ENCODE assay signal across 8 mouse cellular contexts in genomic region chr4:136312616-136313015, GRCm38 (mm10). TPM values are rescaled to one million over a fixed set of nuclear protein-coding genes. Genes with fewer than 3 reads are reported as not detected.
DNase-seq lines count a peak whose midpoint lies in the region; ATAC-seq and TF ChIP-seq lines count a peak whose summit lies in the region.

No protein-coding gene starts in this region.

- TF ChIP-seq CTCF in lung, adult 2 months (IDR thresholded peaks at IDR 0.05; ENCODE audit: insufficient read depth, low read length) = no peak

- peak overlapping the region; percentile 99 for H3K9ac ChIP-seq in embryonic facial prominence, embryonic 14.5 days (ENCODE audit: low read depth, low read length)
- H3K9ac ChIP-seq in intestine, embryonic 15.5 days = peak overlapping the region; percentile 27; the same call in 1 of the 2 replicates
- peak overlapping the region; percentile 99 for H3K9ac ChIP-seq in neural tube, embryonic 13.5 days

- H3K27ac ChIP-seq in embryonic facial prominence, embryonic 14.5 days (replicated peaks; ENCODE audit: low read depth, low read length) = no peak overlapping the region
- H3K27ac ChIP-seq in intestine, embryonic 15.5 days = no peak overlapping the region
- no peak overlapping the region for H3K27ac ChIP-seq in neural tube, embryonic 13.5 days (replicated peaks)

- H3K9me3 ChIP-seq in embryonic facial prominence, embryonic 14.5 days (ENCODE audit: control insufficient read depth, low read length) = no peaks in the 10 kb centered on the region
- H3K9me3 ChIP-seq in intestine, embryonic 15.5 days = no peaks in the 10 kb centered on the region
- no peaks in the 10 kb centered on the region for H3K9me3 ChIP-seq in neural tube, embryonic 13.5 days

- peaks cover 9% of the 10 kb centered on the region for H3K4me1 ChIP-seq in lung, adult 2 months (ENCODE audit: control insufficient read depth, insufficient read depth, low read length)
- peaks cover 29% of the 10 kb centered on the region for H3K4me1 ChIP-seq in embryonic facial prominence, embryonic 14.5 days (ENCODE audit: control insufficient read depth, insufficient read depth, low read length)
- H3K4me1 ChIP-seq in intestine, embryonic 15.5 days (replicated peaks) = peaks cover 9% of the 10 kb centered on the region
- H3K4me1 ChIP-seq in neural tube, embryonic 13.5 days (replicated peaks) = peaks cover 46% of the 10 kb centered on the region

- ATAC-seq in embryonic facial prominence, embryonic 14.5 days (ENCODE audit: low read depth) = no peak
- no peak for ATAC-seq in intestine, embryonic 15.5 days
- no peak for ATAC-seq in neural tube, embryonic 13.5 days (ENCODE audit: low read depth)

- peaks cover 14% of the 10 kb centered on the region for H3K36me3 ChIP-seq in embryonic facial prominence, embryonic 14.5 days (ENCODE audit: control insufficient read depth, insufficient read depth, low read length)
- H3K36me3 ChIP-seq in intestine, embryonic 15.5 days = no peaks in the 10 kb centered on the region
- peaks cover 14% of the 10 kb centered on the region for H3K36me3 ChIP-seq in neural tube, embryonic 13.5 days

- peak overlapping the region; percentile 66 for H3K4me2 ChIP-seq in embryonic facial prominence, embryonic 14.5 days (ENCODE audit: low read depth, low read length)
- H3K4me2 ChIP-seq in intestine, embryonic 15.5 days (replicated peaks) = peak overlapping the region; percentile 64
- H3K4me2 ChIP-seq in neural tube, embryonic 13.5 days = peak overlapping the region; percentile 80

- TF ChIP-seq POLR2A in lung, adult 2 months (IDR thresholded peaks at IDR 0.05; ENCODE audit: borderline replicate concordance, extremely low read depth, low read depth, low read length) = no peak

- DNase-seq in lung, adult 2 months = no peak
- no peak for DNase-seq in lung, postnatal 4 days
- no peak for DNase-seq in embryonic facial prominence, embryonic 14.5 days (ENCODE audit: low spot score)
- no peak for DNase-seq in adrenal gland, postnatal 25 days
- DNase-seq in left cerebral cortex, adult 8-10 months (ENCODE audit: low spot score in 2 of 2) = no peak
- DNase-seq in cerebellum, adult 8-10 months = no peak

- 13% methylated on average over 4 of the region's 4 CpGs for WGBS in lung, adult 2 months
- 9% methylated on average over 4 of the region's 4 CpGs for WGBS in embryonic facial prominence, embryonic 14.5 days
- WGBS in intestine, embryonic 15.5 days = 9% methylated on average over 4 of the region's 4 CpGs
- 28% methylated on average over 4 of the region's 4 CpGs for WGBS in neural tube, embryonic 13.5 days

- H3K4me3 ChIP-seq in lung, adult 2 months (replicated peaks; ENCODE audit: extremely low read depth, low read depth, low read length) = peak overlapping the region; percentile 39
- H3K4me3 ChIP-seq in embryonic facial prominence, embryonic 14.5 days (ENCODE audit: low read depth, low read length) = peak overlapping the region; percentile 98
- peak overlapping the region; percentile 99 for H3K4me3 ChIP-seq in intestine, embryonic 15.5 days (replicated peaks)
- peak overlapping the region; percentile 100 for H3K4me3 ChIP-seq in neural tube, embryonic 13.5 days

- H3K27me3 ChIP-seq in embryonic facial prominence, embryonic 14.5 days (replicated peaks; ENCODE audit: control insufficient read depth, insufficient read depth, low read length) = no peaks in the 10 kb centered on the region
- H3K27me3 ChIP-seq in intestine, embryonic 15.5 days (replicated peaks) = no peaks in the 10 kb centered on the region
- H3K27me3 ChIP-seq in neural tube, embryonic 13.5 days = no peaks in the 10 kb centered on the region

RNA-seq across cellular contexts. Expression of gene Hnrnpr, which starts 1.9 kb away (rescaled TPM):
- 10.0 and 18.3 TPM in 2 replicates for polyA plus RNA-seq in lung, adult 2 months (2012; rRNA removed)
- 126 and 157 TPM in 2 replicates for polyA plus RNA-seq in embryonic facial prominence, embryonic 14.5 days (2014; fragmentation: Nextera tagmentation; extraction: Ambion mirVana)
- 128 and 129 TPM in 2 replicates for polyA plus RNA-seq in intestine, embryonic 15.5 days (2015; fragmentation: Nextera tagmentation; extraction: Ambion mirVana)
- 215 and 234 TPM in 2 replicates for polyA plus RNA-seq in neural tube, embryonic 13.5 days (2015; fragmentation: Nextera tagmentation; extraction: Ambion mirVana)
- total RNA-seq in adrenal gland, postnatal 25 days (2021) = 73.9 and 97.0 TPM in 2 replicates
- total RNA-seq in left cerebral cortex, adult 8-10 months (2022) = 10 to 100 TPM; 78.9 to 93.4 (median 89.9) TPM

RNA-seq across cellular contexts. Expression of gene Zfp46, which starts 28.1 kb away (rescaled TPM):
- polyA plus RNA-seq in lung, adult 2 months (2012; rRNA removed) = 20.4 and 33.4 TPM in 2 replicates
- 24.2 and 27.3 TPM in 2 replicates for polyA plus RNA-seq in embryonic facial prominence, embryonic 14.5 days (2014; fragmentation: Nextera tagmentation; extraction: Ambion mirVana)
- polyA plus RNA-seq in intestine, embryonic 15.5 days (2015; fragmentation: Nextera tagmentation; extraction: Ambion mirVana) = 16.0 and 16.8 TPM in 2 replicates
- 41.9 and 45.8 TPM in 2 replicates for polyA plus RNA-seq in neural tube, embryonic 13.5 days (2015; fragmentation: Nextera tagmentation; extraction: Ambion mirVana)
- 20.0 and 22.0 TPM in 2 replicates for total RNA-seq in adrenal gland, postnatal 25 days (2021)
- 10 to 100 TPM; 42.5 to 54.8 (median 50.8) TPM for total RNA-seq in left cerebral cortex, adult 8-10 months (2022)

Comparison
In these comparisons a context has a peak if more than half of its experiments do, and no peak if none do; other contexts are left out.
1. H3K4me3 ChIP-seq: peak in every context shown above with its lines; median percentile 100 in neural tube, embryonic 13.5 days; 99 in intestine, embryonic 15.5 days; 98 in embryonic facial prominence, embryonic 14.5 days; 39 in lung, adult 2 months.
2. H3K9ac ChIP-seq: peak in every context shown above with its lines; median percentile 99 in embryonic facial prominence, embryonic 14.5 days; 99 in neural tube, embryonic 13.5 days; 27 in intestine, embryonic 15.5 days.